Mouse (Mus musculus) forebrain, embryonic 14.5 days (tissue): ENCODE data around the gene Hist1h4c. TPM values are rescaled to one million over a fixed set of nuclear protein-coding genes. Genes with fewer than 3 reads are reported as not detected.
A peak's percentile ranks its signal among the peaks of the same experiment; 100 is the strongest.
"Not testable (repeated sequence)": the region's sequence is repeated elsewhere in the genome, so short reads cannot be mapped to it uniquely, and the experiment has no call there.

Experiments
- ATAC-seq: fragments of 200-750 bp; cut with Nextera tagmentation; 2 replicates; pipeline ENCODE4 v1.8.0; 2017; ENCODE audit warnings: mild to moderate bottlenecking, moderate library complexity
- DNase-seq: peaks from one replicate; pipeline ENCODE4 v3.0.0-alpha.2; 2015; ENCODE audit warnings: low spot score
- H3K27ac ChIP-seq: fragments of 300-500 bp; sonication (generic); 2 replicates; pipeline ENCODE4 v1.5.1; 2014; ENCODE audit warnings: low read depth, mild to moderate bottlenecking, control low read depth, low read length, moderate library complexity
- H3K27me3 ChIP-seq: fragments of 300-500 bp; sonication (generic); replicated peaks from 2 replicates; pipeline ENCODE4 v1.6.1; 2014; ENCODE audit warnings: low read length, control low read depth, mixed read lengths; ENCODE audit not compliant: control insufficient read depth, insufficient read depth
- H3K36me3 ChIP-seq: fragments of 300-500 bp; sonication (generic); 2 replicates; pipeline ENCODE4 v1.6.1; 2014; ENCODE audit warnings: low read length, control low read depth; ENCODE audit not compliant: control insufficient read depth, insufficient read depth
- H3K4me1 ChIP-seq: fragments of 300-500 bp; sonication (generic); 2 replicates; pipeline ENCODE4 v1.6.1; 2014; ENCODE audit warnings: antibody characterized with exemption, low read length, control low read depth; ENCODE audit not compliant: control insufficient read depth, insufficient read depth
- H3K4me2 ChIP-seq: fragments of 300-500 bp; sonication (generic); 2 replicates; pipeline ENCODE4 v1.6.1; 2014; ENCODE audit warnings: mild to moderate bottlenecking, control low read depth, low read length
- H3K4me3 ChIP-seq: fragments of 300-500 bp; sonication (generic); 2 replicates; pipeline ENCODE4 v1.5.1; 2014; ENCODE audit warnings: low read depth, low read length, control low read depth
- H3K9ac ChIP-seq: fragments of 300-500 bp; sonication (generic); 2 replicates; pipeline ENCODE4 v1.6.1; 2014; ENCODE audit warnings: mild to moderate bottlenecking, low read length, control low read depth, moderate library complexity
- H3K9me3 ChIP-seq: fragments of 300-500 bp; sonication (generic); replicated peaks from 2 replicates; pipeline ENCODE4 v1.6.1; 2016; ENCODE audit warnings: low read length, control low read depth, mixed read lengths; ENCODE audit not compliant: control insufficient read depth
- WGBS: fragments of 180-500 bp; shearing (Covaris S2); extraction: QIAGEN DNeasy Blood & Tissue Kit; methylation state at CpG from one replicate; pipeline ENCODE4 v1.1.7; 2014; 5-methylcytosine and 5-hydroxymethylcytosine counted together
- polyA plus RNA-seq: library from polyadenylated mRNA; unstranded; fragments of >200 nt; fragmentation: Nextera tagmentation; extraction: Ambion mirVana; gene quantifications from 2 replicates; pipeline ENCODE4 v1.2.1, GENCODE M21; 2014

Hist1h4c gene
- 2.9 and 6.5 TPM in 2 replicates for polyA plus RNA-seq

- Histone ChIP-seq H3K27ac (peak within 1 kb of the TSS; percentile 90), H3K4me3 (peak within 1 kb of the TSS; percentile 45), H3K9ac (peak within 1 kb of the TSS; percentile 68), H3K27me3 (no peaks in the 10 kb centered on the region), H3K4me2 (peak within 1 kb of the TSS; percentile 79), H3K9me3 (no peaks in the 10 kb centered on the region), H3K4me1 (0 out of 2 replicates have a peak, but pooled peaks cover 6% of the 10 kb centered on the region), H3K36me3 (no peaks in the 10 kb centered on the region)
- ATAC-seq (peak; percentile 97), DNase-seq (peak; percentile 99)
- whole genome bisulfite sequencing = under 1% methylated on average over 17 of the region's 22 CpGs
These were observed at the start of gene Hist1h4c for GRCm38 (mm10) chr13:23698300-23698693. Hist1h4c (minus strand) TSS chr13:23698454.

- Histone ChIP-seq H3K4me3 (no peak overlapping the region), H3K4me2 (peak overlapping the region; percentile 54), H3K27ac (peak overlapping the region; percentile 97), H3K27me3 (no peaks in the 10 kb centered on the region), H3K9me3 (no peaks in the 10 kb centered on the region), H3K9ac (peak overlapping the region; percentile 58; the same call in 1 of the 2 replicates), H3K36me3 (no peaks in the 10 kb centered on the region), H3K4me1 (peaks cover 13% of the 10 kb centered on the region)
- no peak for ATAC-seq
- 4% methylated on average over 4 of the region's 4 CpGs for WGBS
- DNase-seq = peak; percentile 42
These were observed 49.6 kb upstream of the Hist1h4c start for GRCm38 (mm10) chr13:23747892-23748288.

GRCm38 (mm10) chr13:23747081-23747891 is 49.0 kb upstream of the Hist1h4c start:
- H3K4me2 ChIP-seq = peak overlapping the region; percentile 54
- peak overlapping the region; percentile 38 for H3K4me3 ChIP-seq
- peak overlapping the region; percentile 97 for H3K27ac ChIP-seq
- H3K9ac ChIP-seq = peak overlapping the region; percentile 58
- H3K4me1 ChIP-seq = peaks cover 11% of the 10 kb centered on the region
- peak; percentile 29 for DNase-seq
- no peak for ATAC-seq
- H3K36me3 ChIP-seq = no peaks in the 10 kb centered on the region
- H3K9me3 ChIP-seq = no peaks in the 10 kb centered on the region
- no peaks in the 10 kb centered on the region for H3K27me3 ChIP-seq
- WGBS = 2% methylated on average over 12 of the region's 13 CpGs

- peak within 1 kb of the TSS; percentile 38 for H3K4me3 ChIP-seq
- H3K27me3 ChIP-seq, H3K36me3 ChIP-seq, H3K9me3 ChIP-seq: not testable (repeated sequence)
- H3K4me1 ChIP-seq = peaks cover 11% of the 10 kb centered on the region
- DNase-seq (peak; percentile 99), ATAC-seq (peak; percentile 88)
- under 1% methylated on average over 39 of the region's 58 CpGs for WGBS
- H3K4me2 ChIP-seq = peak within 1 kb of the TSS; percentile 54
- H3K27ac ChIP-seq = peak within 1 kb of the TSS; percentile 97
- H3K9ac ChIP-seq = peak within 1 kb of the TSS; percentile 58
These were observed 48.2 kb upstream of the Hist1h4c start, which contains the start of gene Hist1h2bb for GRCm38 (mm10) chr13:23746201-23747080. Hist1h2bb (plus strand) TSS chr13:23746734.

GRCm38 (mm10) chr13:23745381-23746161 is 47.3 kb upstream of the Hist1h4c start, which contains the start of gene Hist1h3c:
Hist1h3c (minus strand) TSS chr13:23745602.
- Histone ChIP-seq H3K36me3 (no peaks in the 10 kb centered on the region), H3K9ac (peak within 1 kb of the TSS; percentile 61), H3K4me3 (peak within 1 kb of the TSS; percentile 38), H3K4me2 (peak within 1 kb of the TSS; percentile 54), H3K27ac (peak within 1 kb of the TSS; percentile 97), H3K4me1 (peaks cover 12% of the 10 kb centered on the region), H3K9me3 (no peaks in the 10 kb centered on the region), H3K27me3 (no peaks in the 10 kb centered on the region)
- DNase-seq = peak; percentile 97
- under 1% methylated on average over 24 of the region's 28 CpGs for WGBS
- ATAC-seq = peak; percentile 76

- H3K27ac ChIP-seq = peak overlapping the region; percentile 70; the same call in 1 of the 2 replicates
These were observed 46.4 kb upstream of the Hist1h4c start for GRCm38 (mm10) chr13:23744421-23745380.

GRCm38 (mm10) chr13:23743963-23744362 is 45.7 kb upstream of the Hist1h4c start:
- Histone ChIP-seq H3K4me2 (peak overlapping the region; percentile 54), H3K27me3 (no peaks in the 10 kb centered on the region), H3K27ac (no peak overlapping the region), H3K9me3 (no peaks in the 10 kb centered on the region), H3K4me3 (peak overlapping the region; percentile 38; the same call in 1 of the 2 replicates), H3K36me3 (no peaks in the 10 kb centered on the region), H3K4me1 (peaks cover 17% of the 10 kb centered on the region), H3K9ac (peak overlapping the region; percentile 61)
- 32% methylated on average over 4 of the region's 4 CpGs for WGBS
- DNase-seq = no peak
- no peak for ATAC-seq

More at GRCm38 (mm10) chr13:23744421-23745380, 46.4 kb upstream of the Hist1h4c start:
- under 1% methylated on average over 17 of the region's 36 CpGs for WGBS
- DNase-seq = no peak
- H3K36me3 ChIP-seq = no peaks in the 10 kb centered on the region
- no peak; the same call in 1 of the 2 replicates for ATAC-seq
- H3K4me1 ChIP-seq = peaks cover 17% of the 10 kb centered on the region
- no peaks in the 10 kb centered on the region for H3K27me3 ChIP-seq
- no peaks in the 10 kb centered on the region for H3K9me3 ChIP-seq
- peak overlapping the region; percentile 54 for H3K4me2 ChIP-seq
- peak overlapping the region; percentile 61 for H3K9ac ChIP-seq
- H3K4me3 ChIP-seq = peak overlapping the region; percentile 38
